Mouse (Mus musculus) hindbrain, embryonic 13.5 days (tissue): ENCODE measurements at regions not wholly inside any gene's neighbourhood (a gene's known extent, or its start where the extent isn't known, plus 50 kb on each side); places are given as distances from the start of the nearest gene placed in this dataset.

Experiments used
- ATAC-seq: fragments of 200-750 bp; cut with Nextera tagmentation; 2 replicates; pipeline ENCODE4 v1.8.0; 2017; ENCODE audit warnings: moderate TSS enrichment; ENCODE audit not compliant: low FRiP score
- H3K27ac ChIP-seq: fragments of 300-500 bp; sonication (generic); 2 replicates; pipeline ENCODE4 v1.5.1; 2015; ENCODE audit warnings: inconsistent platforms, mild to moderate bottlenecking, moderate library complexity
- H3K27me3 ChIP-seq: fragments of 300-500 bp; sonication (generic); 2 replicates; pipeline ENCODE4 v1.6.1; 2015; ENCODE audit warnings: mild to moderate bottlenecking, inconsistent platforms
- H3K36me3 ChIP-seq: fragments of 300-500 bp; sonication (generic); 2 replicates; pipeline ENCODE4 v1.6.1; 2015; ENCODE audit warnings: mild to moderate bottlenecking, inconsistent platforms
- H3K4me1 ChIP-seq: fragments of 300-500 bp; sonication (generic); replicated peaks from 2 replicates; pipeline ENCODE4 v1.6.1; 2015; ENCODE audit warnings: inconsistent platforms
- H3K4me2 ChIP-seq: fragments of 300-500 bp; sonication (generic); 2 replicates; pipeline ENCODE4 v1.6.1; 2015; ENCODE audit warnings: inconsistent platforms, mild to moderate bottlenecking, moderate library complexity
- H3K4me3 ChIP-seq: fragments of 300-500 bp; sonication (generic); 2 replicates; pipeline ENCODE4 v1.5.1; 2015; ENCODE audit warnings: mild to moderate bottlenecking, inconsistent platforms
- H3K9ac ChIP-seq: fragments of 300-500 bp; sonication (generic); 2 replicates; pipeline ENCODE4 v1.6.1; 2015; ENCODE audit warnings: mild to moderate bottlenecking, inconsistent platforms
- H3K9me3 ChIP-seq: fragments of 300-500 bp; sonication (generic); 2 replicates; pipeline ENCODE4 v1.6.1; 2016; ENCODE audit warnings: inconsistent platforms
- WGBS: fragments of 180-500 bp; shearing (Covaris S2); methylation state at CpG from one replicate; pipeline ENCODE4 v1.1.7; 2015; 5-methylcytosine and 5-hydroxymethylcytosine counted together

GRCm38 (mm10) chr5:62939050-62939449, 125.4 kb downstream of the Dthd1 start:
- peak; percentile 66; the same call in 1 of the 2 replicates for ATAC-seq
- H3K4me3 ChIP-seq, result no peak overlapping the region
- WGBS, result 48% methylated on average over 6 of the region's 6 CpGs

More at GRCm38 (mm10) chr5:62939050-62939449, 125.4 kb downstream of the Dthd1 start:
- Histone ChIP-seq H3K9ac (no peak overlapping the region), H3K9me3 (no peaks in the 10 kb centered on the region), H3K4me1 (no peaks in the 10 kb centered on the region), H3K27ac (no peak overlapping the region), H3K4me2 (no peak overlapping the region), H3K27me3 (no peaks in the 10 kb centered on the region), H3K36me3 (no peaks in the 10 kb centered on the region)
